Mouse (Mus musculus) bone marrow, adult 2 months (tissue): ENCODE results near the gene Gm42906. TPM values are rescaled to one million over a fixed set of nuclear protein-coding genes. Genes with fewer than 3 reads are reported as not detected.
A peak's percentile ranks its signal among the peaks of the same experiment; 100 is the strongest.

Experiments
- H3K27ac ChIP-seq: fragments of 200-500 bp; 2 replicates; pipeline ENCODE4 v1.5.1; 2012; ENCODE audit warnings: low read depth, mild to moderate bottlenecking, control low read depth, inconsistent platforms, low read length; ENCODE audit not compliant: control insufficient read depth, poor library complexity, insufficient read depth
- H3K4me1 ChIP-seq: fragments of 200-500 bp; 2 replicates; pipeline ENCODE4 v1.6.1; 2011; ENCODE audit warnings: low read length; ENCODE audit not compliant: control insufficient read depth, insufficient read depth
- H3K4me3 ChIP-seq: fragments of 200-500 bp; replicated peaks from 2 replicates; pipeline ENCODE3; 2011; ENCODE audit warnings: mild to moderate bottlenecking, low read depth, low read length, control low read depth; ENCODE audit not compliant: control insufficient read depth
- CTCF ChIP-seq: fragments of 200-500 bp; IDR thresholded peaks from 2 replicates; pipeline ENCODE4 v1.5.1; 2011; ENCODE audit warnings: low read length, control low read depth; ENCODE audit not compliant: control insufficient read depth, insufficient read depth
- POLR2A ChIP-seq: fragments of 200-500 bp; IDR thresholded peaks from 2 replicates; pipeline ENCODE4 v1.6.1; 2011; ENCODE audit warnings: low read depth, mild to moderate bottlenecking, control low read depth, low read length, borderline replicate concordance; ENCODE audit not compliant: control insufficient read depth
- WGBS: fragments of 180-500 bp; shearing (Covaris S2); methylation state at CpG from one replicate; pipeline ENCODE4 v1.1.7; 2018; 5-methylcytosine and 5-hydroxymethylcytosine counted together
- polyA plus RNA-seq: library from polyadenylated mRNA; stranded (reverse); fragments of >200 nt; gene quantifications from 2 replicates; pipeline ENCODE4 v1.2.4, GENCODE M21; 2011; ENCODE audit warnings: low replicate concordance; ENCODE audit not compliant: missing spikeins, insufficient read depth, insufficient read length

Gm42906 gene
- polyA plus RNA-seq, 1 experiment: not detected

- H3K4me1 ChIP-seq: no peaks in the 10 kb centered on the region
- no peak overlapping the region for H3K27ac ChIP-seq
- no peak overlapping the region for H3K4me3 ChIP-seq
- WGBS: 95% methylated on average over 2 of the region's 2 CpGs
- TF ChIP-seq POLR2A (no peak), CTCF (no peak)
Observed at GRCm38 (mm10) chr5:151379210-151379609, 48.8 kb downstream of the Gm42906 start.

- H3K4me3 ChIP-seq: no peak overlapping the region
- no peak overlapping the region for H3K27ac ChIP-seq
- 82% methylated on average over 4 of the region's 4 CpGs for WGBS
- TF ChIP-seq CTCF (no peak), POLR2A (no peak)
- H3K4me1 ChIP-seq: no peaks in the 10 kb centered on the region
Observed at GRCm38 (mm10) chr5:151376931-151377330, 51.0 kb downstream of the Gm42906 start.

DNA sequence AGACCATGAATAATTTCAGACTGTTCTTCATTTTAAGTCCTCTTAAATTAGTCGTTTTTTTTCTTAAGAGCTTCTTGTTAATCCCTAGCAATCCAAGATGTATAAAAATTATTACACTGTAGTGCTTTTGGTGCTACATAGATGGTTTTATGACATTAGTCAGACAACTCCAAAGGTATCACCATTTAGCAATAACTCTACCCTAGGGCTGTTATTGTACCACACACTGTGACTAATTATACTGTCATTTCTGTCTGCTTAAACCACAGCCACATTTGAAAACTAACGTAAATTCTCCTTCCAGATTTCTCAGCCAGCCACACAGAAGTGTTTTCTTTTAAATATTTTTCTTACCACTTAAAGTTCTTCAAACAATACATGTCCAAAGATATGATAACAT is 53.1 kb downstream of the Gm42906 start:
- no peak overlapping the region for H3K27ac ChIP-seq
- no peak overlapping the region for H3K4me3 ChIP-seq
- H3K4me1 ChIP-seq: no peaks in the 10 kb centered on the region
- TF ChIP-seq POLR2A (no peak), CTCF (no peak)
- WGBS: 75% methylated on average over 2 of the region's 2 CpGs

DNA sequence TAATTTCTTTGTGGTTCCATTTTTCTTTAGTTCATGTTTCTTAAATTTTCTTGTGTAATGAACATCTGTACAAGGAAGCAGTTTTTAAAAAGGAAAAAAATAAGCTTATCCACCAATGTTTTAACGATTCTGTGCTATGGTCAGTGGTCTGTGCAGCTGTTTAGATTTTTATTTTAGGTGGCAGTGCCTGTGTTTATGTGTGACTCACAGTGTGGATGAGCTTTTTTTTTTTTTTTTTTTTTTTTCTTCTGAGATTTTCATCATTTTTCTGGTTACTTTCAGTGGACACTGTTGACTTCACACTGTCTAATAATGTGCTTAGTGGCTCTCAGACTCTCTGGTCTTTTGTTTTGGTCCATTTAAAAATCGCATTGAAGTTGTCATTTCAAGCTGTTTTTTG is 56.8 kb downstream of the Gm42906 start:
- Histone ChIP-seq H3K4me1 (no peaks in the 10 kb centered on the region; the same call in 1 of the 2 replicates), H3K27ac (no peak overlapping the region), H3K4me3 (no peak overlapping the region)
- TF ChIP-seq CTCF: no peak
- no peak for TF ChIP-seq POLR2A
- WGBS: 79% methylated on average over 2 of the region's 2 CpGs

GRCm38 (mm10) chr5:151369306-151369721 is 58.6 kb downstream of the Gm42906 start:
- Histone ChIP-seq H3K4me3 (peak overlapping the region; percentile 69), H3K27ac (no peak overlapping the region), H3K4me1 (no peaks in the 10 kb centered on the region; the same call in 1 of the 2 replicates)
- TF ChIP-seq POLR2A (no peak), CTCF (no peak)
- 19% methylated on average over 5 of the region's 5 CpGs for WGBS

GRCm38 (mm10) chr5:151368395-151369190 is 59.4 kb downstream of the Gm42906 start:
- H3K4me3 ChIP-seq: peak overlapping the region; percentile 69
- under 1% methylated on average over 75 of the region's 75 CpGs for WGBS
- TF ChIP-seq POLR2A (peak; percentile 47; the same call in 1 of the 2 replicates), CTCF (peak; percentile 66)
- no peaks in the 10 kb centered on the region; the same call in 1 of the 2 replicates for H3K4me1 ChIP-seq
- peak overlapping the region; percentile 98 for H3K27ac ChIP-seq

DNA sequence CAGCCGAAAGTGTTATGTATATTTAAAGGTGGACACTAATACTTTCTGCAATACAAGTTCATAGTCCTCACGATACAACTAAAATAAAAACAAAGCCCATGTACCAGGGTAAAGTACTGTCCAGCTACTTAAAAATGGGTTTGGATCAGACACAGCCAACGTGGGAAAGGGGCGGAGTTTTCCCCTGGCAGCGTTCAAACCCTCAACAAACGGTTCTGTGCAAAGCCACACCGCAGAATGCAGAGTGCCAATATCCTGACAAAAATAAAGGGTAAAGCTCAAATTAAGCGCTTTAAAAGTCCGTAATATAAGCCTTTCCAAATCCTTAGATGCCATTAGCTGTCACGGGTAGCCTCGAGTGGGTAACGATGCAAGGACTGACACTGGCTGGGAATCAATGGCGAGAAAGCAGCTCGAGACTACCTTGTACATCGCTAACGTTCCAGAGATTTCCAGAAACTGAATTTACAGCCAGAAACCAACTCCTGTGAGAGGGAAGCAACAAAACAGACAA is 60.0 kb downstream of the Gm42906 start:
- 4% methylated on average over 16 of the region's 16 CpGs for WGBS
- H3K4me1 ChIP-seq: no peaks in the 10 kb centered on the region; the same call in 1 of the 2 replicates
- peak overlapping the region; percentile 69 for H3K4me3 ChIP-seq
- TF ChIP-seq CTCF (no peak), POLR2A (no peak)
- H3K27ac ChIP-seq: peak overlapping the region; percentile 98

- WGBS: 60% methylated on average over 1 of the region's 1 CpGs
- no peak for TF ChIP-seq CTCF
- no peak for TF ChIP-seq POLR2A
- H3K4me1 ChIP-seq: no peaks in the 10 kb centered on the region; the same call in 1 of the 2 replicates
- H3K27ac ChIP-seq: no peak overlapping the region
- no peak overlapping the region for H3K4me3 ChIP-seq
Observed at GRCm38 (mm10) chr5:151367317-151367716, 60.6 kb downstream of the Gm42906 start.
